Mouse (Mus musculus) right cerebral cortex, postnatal 10 days (tissue): ENCODE measurements at regions not wholly inside any gene's neighbourhood (a gene's known extent, or its start where the extent isn't known, plus 50 kb on each side); places are given as distances from the start of the nearest gene placed in this dataset.
A peak's percentile ranks its signal among the peaks of the same experiment; 100 is the strongest.

Experiments used
- DNase-seq, 2 experiments: peaks; one replicate each; pipeline ENCODE4 v3.0.0; 2021; ENCODE audit warnings: low spot score in 2 of 2

GRCm38 (mm10) chr11:34977861-34978260, 143.2 kb upstream of the Slit3 start:
- no peak for DNase-seq

- DNase-seq = no peak
Measured at GRCm38 (mm10) chr11:34975771-34976302, 142.4 kb upstream of the Spdl1 start.

GRCm38 (mm10) chr11:34973467-34973921, 140.1 kb upstream of the Spdl1 start:
- DNase-seq = no peak

- DNase-seq = no peak
Measured at GRCm38 (mm10) chr11:34973012-34973411, 139.6 kb upstream of the Spdl1 start.

- DNase-seq = no peak
Measured at GRCm38 (mm10) chr11:34959291-34959690, 125.8 kb upstream of the Spdl1 start.

- DNase-seq = no peak
Measured at GRCm38 (mm10) chr11:34941486-34942456, 108.3 kb upstream of the Spdl1 start.

GRCm38 (mm10) chr11:34940151-34940550, 106.7 kb upstream of the Spdl1 start:
- DNase-seq = no peak

GRCm38 (mm10) chr11:34939002-34939401, 105.6 kb upstream of the Spdl1 start:
- DNase-seq = peak; percentile 63 to 73

GRCm38 (mm10) chr11:34932191-34932590, 98.8 kb upstream of the Spdl1 start:
- DNase-seq = peak; percentile 24 to 44

- no peak for DNase-seq
Measured at GRCm38 (mm10) chr11:34917175-34917574, 83.7 kb upstream of the Spdl1 start.

GRCm38 (mm10) chr11:34909841-34910240, 76.4 kb upstream of the Spdl1 start:
- DNase-seq = no peak

GRCm38 (mm10) chr11:34904271-34904670, 70.8 kb upstream of the Spdl1 start:
- no peak for DNase-seq

GRCm38 (mm10) chr11:34899400-34899799, 66.0 kb upstream of the Spdl1 start:
- DNase-seq = no peak

- no peak for DNase-seq
Measured at GRCm38 (mm10) chr11:34895624-34896023, 62.2 kb upstream of the Spdl1 start.

GRCm38 (mm10) chr11:34888374-34889136, 55.1 kb upstream of the Spdl1 start:
- DNase-seq = peak in 1 of 2 experiments; percentile 29

- no peak for DNase-seq
Measured at GRCm38 (mm10) chr11:34887587-34887986, 54.1 kb upstream of the Spdl1 start.
